In the genomic region with DNA sequence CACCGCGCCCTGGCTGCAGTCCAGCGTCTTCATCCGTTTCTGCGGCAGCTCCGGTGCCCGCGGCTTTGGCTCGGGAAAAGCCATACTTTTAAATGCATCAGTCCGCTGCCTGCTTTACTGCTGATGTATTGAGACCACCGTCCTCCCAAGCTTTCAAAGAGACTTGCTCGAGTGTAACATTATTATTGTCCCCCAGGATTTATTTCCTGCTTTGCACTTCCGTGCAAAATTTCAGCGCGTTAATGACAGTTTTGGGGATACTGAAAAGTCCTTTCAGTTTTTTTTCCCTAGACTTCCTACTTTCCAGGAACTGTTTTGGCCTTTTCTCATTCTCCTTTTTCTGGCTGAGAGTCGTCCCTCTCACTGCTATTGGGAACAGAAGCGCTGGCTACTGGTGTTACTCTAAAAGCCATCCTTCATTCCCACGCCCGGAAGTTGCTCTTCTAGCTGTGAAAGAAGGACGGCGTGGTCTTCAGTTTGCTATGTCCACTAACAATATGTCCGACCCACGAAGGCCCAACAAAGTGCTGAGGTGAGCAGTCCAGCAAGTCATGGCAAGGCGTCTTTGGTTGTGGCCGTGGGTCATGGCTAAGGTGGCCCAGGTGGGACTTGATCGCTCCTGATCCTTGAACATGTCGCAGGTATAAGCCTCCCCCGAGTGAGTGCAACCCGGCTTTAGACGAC, we compare ENCODE assay signal across 8 mouse cellular contexts. TPM values are rescaled to one million over a fixed set of nuclear protein-coding genes. Genes with fewer than 3 reads are reported as not detected.
DNase-seq lines count a peak whose midpoint lies in the region; ATAC-seq lines count a peak whose summit lies in the region.

Wdr83os (plus strand) TSS at position 209 of the 684 bp plus-strand sequence.

- peak within 1 kb of the TSS; percentile 85 for H3K27ac ChIP-seq in intestine, embryonic 16.5 days (ENCODE audit: low read length)
- peak within 1 kb of the TSS; percentile 44; the same call in 1 of the 2 replicates for H3K27ac ChIP-seq in limb, embryonic 13.5 days
- peak within 1 kb of the TSS; percentile 16 for H3K27ac ChIP-seq in midbrain, embryonic 14.5 days (replicated peaks; ENCODE audit: low read depth, low read length)
- peak within 1 kb of the TSS; percentile 82 for H3K27ac ChIP-seq in stomach, embryonic 15.5 days

- peaks cover 16% of the 10 kb centered on the region for H3K4me1 ChIP-seq in intestine, embryonic 16.5 days (ENCODE audit: control insufficient read depth, insufficient read depth, low read length)
- peaks cover 37% of the 10 kb centered on the region for H3K4me1 ChIP-seq in limb, embryonic 13.5 days
- H3K4me1 ChIP-seq in midbrain, embryonic 14.5 days (ENCODE audit: control insufficient read depth, insufficient read depth, low read length): peaks cover 22% of the 10 kb centered on the region
- peaks cover 27% of the 10 kb centered on the region for H3K4me1 ChIP-seq in stomach, embryonic 15.5 days

- peak; percentile 8; the same call in 1 of the 2 replicates for ATAC-seq in intestine, embryonic 16.5 days
- ATAC-seq in limb, embryonic 13.5 days (ENCODE audit: low FRiP score, low read depth): peak; percentile 5
- ATAC-seq in midbrain, embryonic 14.5 days (ENCODE audit: low FRiP score, low TSS enrichment): peak; percentile 10; the same call in 1 of the 2 replicates
- ATAC-seq in stomach, embryonic 15.5 days (ENCODE audit: insufficient read depth, low FRiP score, low read depth): peak; percentile 0

- no peaks in the 10 kb centered on the region for H3K27me3 ChIP-seq in intestine, embryonic 16.5 days (replicated peaks; ENCODE audit: control insufficient read depth, insufficient read depth, low read length)
- no peaks in the 10 kb centered on the region for H3K27me3 ChIP-seq in limb, embryonic 13.5 days
- no peaks in the 10 kb centered on the region for H3K27me3 ChIP-seq in midbrain, embryonic 14.5 days (ENCODE audit: control insufficient read depth, insufficient read depth, low read length)
- H3K27me3 ChIP-seq in stomach, embryonic 15.5 days (replicated peaks): no peaks in the 10 kb centered on the region

- DNase-seq in 3T3-L1 (ENCODE audit: low read depth, low spot score) (peak; percentile 83), R1 (ENCODE audit: low read depth, low spot score) (peak; percentile 88)
- DNase-seq in embryo, embryonic 10.5 days (ENCODE audit: low spot score): peak; percentile 85
- peak in 1 of 2 experiments; percentile 54 for DNase-seq in gastrocnemius, postnatal 4 days (ENCODE audit: low spot score in 2 of 2)
- DNase-seq in midbrain, embryonic 14.5 days: peak; percentile 87

- H3K36me3 ChIP-seq in intestine, embryonic 16.5 days (ENCODE audit: control insufficient read depth, insufficient read depth, low read length): 0 out of 2 replicates have a peak, but pooled peaks cover 5% of the 10 kb centered on the region
- H3K36me3 ChIP-seq in limb, embryonic 13.5 days: peaks cover 28% of the 10 kb centered on the region
- H3K36me3 ChIP-seq in midbrain, embryonic 14.5 days (ENCODE audit: control insufficient read depth, insufficient read depth, low read length): peaks cover 25% of the 10 kb centered on the region
- peaks cover 16% of the 10 kb centered on the region for H3K36me3 ChIP-seq in stomach, embryonic 15.5 days

- H3K4me2 ChIP-seq in intestine, embryonic 16.5 days (ENCODE audit: low read depth, low read length): peak within 1 kb of the TSS; percentile 90
- peak within 1 kb of the TSS; percentile 96 for H3K4me2 ChIP-seq in limb, embryonic 13.5 days (replicated peaks)
- peak within 1 kb of the TSS; percentile 93 for H3K4me2 ChIP-seq in midbrain, embryonic 14.5 days (ENCODE audit: low read length)
- peak within 1 kb of the TSS; percentile 81 for H3K4me2 ChIP-seq in stomach, embryonic 15.5 days

- under 1% methylated on average over 30 of the region's 30 CpGs for WGBS in intestine, embryonic 16.5 days
- WGBS in limb, embryonic 13.5 days: under 1% methylated on average over 30 of the region's 30 CpGs
- WGBS in midbrain, embryonic 14.5 days: under 1% methylated on average over 30 of the region's 30 CpGs
- WGBS in stomach, embryonic 15.5 days: under 1% methylated on average over 30 of the region's 30 CpGs

- no peaks in the 10 kb centered on the region for H3K9me3 ChIP-seq in intestine, embryonic 16.5 days (ENCODE audit: control insufficient read depth, low read length)
- H3K9me3 ChIP-seq in limb, embryonic 13.5 days: no peaks in the 10 kb centered on the region
- H3K9me3 ChIP-seq in midbrain, embryonic 14.5 days (ENCODE audit: control insufficient read depth, low read length): no peaks in the 10 kb centered on the region
- no peaks in the 10 kb centered on the region for H3K9me3 ChIP-seq in stomach, embryonic 15.5 days

- peak within 1 kb of the TSS; percentile 95 for H3K4me3 ChIP-seq in intestine, embryonic 16.5 days (ENCODE audit: low read length)
- peak within 1 kb of the TSS; percentile 89 for H3K4me3 ChIP-seq in limb, embryonic 13.5 days
- peak within 1 kb of the TSS; percentile 87 for H3K4me3 ChIP-seq in midbrain, embryonic 14.5 days (replicated peaks; ENCODE audit: low read depth, low read length)
- H3K4me3 ChIP-seq in stomach, embryonic 15.5 days (replicated peaks): peak within 1 kb of the TSS; percentile 93

- H3K9ac ChIP-seq in intestine, embryonic 16.5 days (ENCODE audit: low read depth, low read length): peak within 1 kb of the TSS; percentile 96
- peak within 1 kb of the TSS; percentile 88 for H3K9ac ChIP-seq in limb, embryonic 13.5 days
- peak within 1 kb of the TSS; percentile 91 for H3K9ac ChIP-seq in midbrain, embryonic 14.5 days (replicated peaks; ENCODE audit: low read length)
- H3K9ac ChIP-seq in stomach, embryonic 15.5 days: peak within 1 kb of the TSS; percentile 82

RNA-seq across cellular contexts. Expression of gene Wdr83os, which starts in this region (rescaled TPM):
- 10 to 100 TPM; 46.0 to 49.7 TPM for total RNA-seq in gastrocnemius, postnatal 4 days (2021)
- polyA plus RNA-seq in intestine, embryonic 16.5 days (2015; fragmentation: Nextera tagmentation; extraction: Ambion mirVana): 138 and 146 TPM in 2 replicates
- 111 and 127 TPM in 2 replicates for polyA plus RNA-seq in limb, embryonic 13.5 days (2015; fragmentation: Nextera tagmentation; extraction: Ambion mirVana)
- polyA plus RNA-seq in midbrain, embryonic 14.5 days (2014; fragmentation: Nextera tagmentation; extraction: Ambion mirVana): 141 and 154 TPM in 2 replicates
- polyA plus RNA-seq in stomach, embryonic 15.5 days (2015; fragmentation: Nextera tagmentation; extraction: Ambion mirVana): 131 and 142 TPM in 2 replicates

Comparison
In these comparisons a context has a peak if more than half of its experiments do, and no peak if none do; other contexts are left out.
1. H3K27ac ChIP-seq: peak in every context shown above with its lines; median percentile 85 in intestine, embryonic 16.5 days; 82 in stomach, embryonic 15.5 days; 44 in limb, embryonic 13.5 days; 16 in midbrain, embryonic 14.5 days.